Mouse (Mus musculus): Measurements from ENCODE around the gene Col24a1. TPM values are rescaled to one million over a fixed set of nuclear protein-coding genes. Genes with fewer than 3 reads are reported as not detected.

Gene Col24a1
- polyA plus RNA-seq, 2 experiments, result 0.20 to 0.37 TPM

GRCm38 (mm10) chr3:145399173-145399572 is 106.9 kb downstream of the Col24a1 start:
- no peak for DNase-seq (ENCODE audit: low read depth in 3 of 3, low spot score in 3 of 3)
- Histone ChIP-seq H3K9ac (replicated peaks) (no peak overlapping the region), H3K4me3 (ENCODE audit: insufficient read depth in 1 of 2, low read depth in 2 of 2, low read length in 2 of 2) (no peak overlapping the region), H3K27me3 (ENCODE audit: control insufficient read depth, insufficient read depth, low read length) (no peaks in the 10 kb centered on the region), H3K36me3 (replicated peaks; ENCODE audit: control insufficient read depth, insufficient read depth, low read depth) (no peaks in the 10 kb centered on the region), H3K9me3 (ENCODE audit: control insufficient read depth, low read length) (no peaks in the 10 kb centered on the region), H3K4me1 (replicated peaks; ENCODE audit: control insufficient read depth in 2 of 2, insufficient read depth in 2 of 2, low read length in 1 of 2) (no peaks in the 10 kb centered on the region), H3K27ac (no peak overlapping the region), H3K4me2 (ENCODE audit: low read depth) (no peak overlapping the region)
- no peak for TF ChIP-seq EP300 (IDR thresholded peaks at IDR 0.05; ENCODE audit: low read depth)
- TF ChIP-seq CTCF (IDR thresholded peaks at IDR 0.05; ENCODE audit: low read depth), result no peak
- WGBS (ENCODE audit: insufficient replicate concordance), result 68% methylated on average over 3 of the region's 3 CpGs
- no peak for ATAC-seq (ENCODE audit: insufficient read depth)

GRCm38 (mm10) chr3:145402257-145402656 is 110.0 kb downstream of the Col24a1 start:
- DNase-seq (ENCODE audit: low read depth in 3 of 3, low spot score in 3 of 3) (no peak), ATAC-seq (ENCODE audit: insufficient read depth) (no peak)
- Histone ChIP-seq H3K27me3 (ENCODE audit: control insufficient read depth, insufficient read depth, low read length) (no peaks in the 10 kb centered on the region), H3K9ac (replicated peaks) (no peak overlapping the region), H3K36me3 (replicated peaks; ENCODE audit: control insufficient read depth, insufficient read depth, low read depth) (no peaks in the 10 kb centered on the region), H3K4me3 (ENCODE audit: insufficient read depth in 1 of 2, low read depth in 2 of 2, low read length in 2 of 2) (no peak overlapping the region), H3K4me2 (ENCODE audit: low read depth) (no peak overlapping the region), H3K4me1 (replicated peaks; ENCODE audit: control insufficient read depth in 2 of 2, insufficient read depth in 2 of 2, low read length in 1 of 2) (no peaks in the 10 kb centered on the region), H3K27ac (no peak overlapping the region), H3K9me3 (ENCODE audit: control insufficient read depth, low read length) (no peaks in the 10 kb centered on the region)
- TF ChIP-seq CTCF (IDR thresholded peaks at IDR 0.05; ENCODE audit: low read depth) (no peak), EP300 (IDR thresholded peaks at IDR 0.05; ENCODE audit: low read depth) (no peak)
- WGBS (ENCODE audit: insufficient replicate concordance), result 76% methylated on average over 10 of the region's 10 CpGs

- ATAC-seq (ENCODE audit: insufficient read depth), result no peak
- DNase-seq (ENCODE audit: low read depth in 3 of 3, low spot score in 3 of 3), result no peak
- H3K9ac ChIP-seq (replicated peaks), result no peak overlapping the region
- no peak overlapping the region for H3K4me3 ChIP-seq (ENCODE audit: insufficient read depth in 1 of 2, low read depth in 2 of 2, low read length in 2 of 2)
- no peak overlapping the region for H3K4me2 ChIP-seq (ENCODE audit: low read depth)
- H3K27ac ChIP-seq, result no peak overlapping the region
- 79% methylated on average over 6 of the region's 6 CpGs for WGBS (ENCODE audit: insufficient replicate concordance)
- no peak for TF ChIP-seq CTCF (IDR thresholded peaks at IDR 0.05; ENCODE audit: low read depth)
- TF ChIP-seq EP300 (IDR thresholded peaks at IDR 0.05; ENCODE audit: low read depth), result no peak
- H3K27me3 ChIP-seq (ENCODE audit: control insufficient read depth, insufficient read depth, low read length), result no peaks in the 10 kb centered on the region
- H3K4me1 ChIP-seq (replicated peaks; ENCODE audit: control insufficient read depth in 2 of 2, insufficient read depth in 2 of 2, low read length in 1 of 2), result no peaks in the 10 kb centered on the region
- no peaks in the 10 kb centered on the region for H3K36me3 ChIP-seq (replicated peaks; ENCODE audit: control insufficient read depth, insufficient read depth, low read depth)
- no peaks in the 10 kb centered on the region for H3K9me3 ChIP-seq (ENCODE audit: control insufficient read depth, low read length)
Observed at GRCm38 (mm10) chr3:145402994-145403393, 110.7 kb downstream of the Col24a1 start.

GRCm38 (mm10) chr3:145408045-145408444 is 115.8 kb downstream of the Col24a1 start:
- WGBS (ENCODE audit: insufficient replicate concordance), result 53% methylated on average over 3 of the region's 3 CpGs
- Histone ChIP-seq H3K9me3 (ENCODE audit: control insufficient read depth, low read length) (no peaks in the 10 kb centered on the region), H3K36me3 (replicated peaks; ENCODE audit: control insufficient read depth, insufficient read depth, low read depth) (no peaks in the 10 kb centered on the region), H3K9ac (replicated peaks) (no peak overlapping the region), H3K27me3 (ENCODE audit: control insufficient read depth, insufficient read depth, low read length) (no peaks in the 10 kb centered on the region), H3K27ac (no peak overlapping the region), H3K4me3 (ENCODE audit: insufficient read depth in 1 of 2, low read depth in 2 of 2, low read length in 2 of 2) (no peak overlapping the region), H3K4me2 (ENCODE audit: low read depth) (no peak overlapping the region), H3K4me1 (replicated peaks; ENCODE audit: control insufficient read depth in 2 of 2, insufficient read depth in 2 of 2, low read length in 1 of 2) (no peaks in the 10 kb centered on the region)
- DNase-seq (ENCODE audit: low read depth in 3 of 3, low spot score in 3 of 3) (no peak), ATAC-seq (ENCODE audit: insufficient read depth) (no peak)
- TF ChIP-seq EP300 (IDR thresholded peaks at IDR 0.05; ENCODE audit: low read depth) (no peak), CTCF (IDR thresholded peaks at IDR 0.05; ENCODE audit: low read depth) (peak; percentile 64)

- H3K4me1 ChIP-seq (replicated peaks; ENCODE audit: control insufficient read depth in 2 of 2, insufficient read depth in 2 of 2, low read length in 1 of 2), result no peaks in the 10 kb centered on the region
- H3K27ac ChIP-seq, result no peak overlapping the region
- no peaks in the 10 kb centered on the region for H3K36me3 ChIP-seq (replicated peaks; ENCODE audit: control insufficient read depth, insufficient read depth, low read depth)
- whole genome bisulfite sequencing (ENCODE audit: insufficient replicate concordance), result 25% methylated on average over 4 of the region's 4 CpGs
- H3K4me3 ChIP-seq (ENCODE audit: insufficient read depth in 1 of 2, low read depth in 2 of 2, low read length in 2 of 2), result no peak overlapping the region
- peak in 1 of 3 experiments; percentile 4 for DNase-seq (ENCODE audit: low read depth in 3 of 3, low spot score in 3 of 3)
- no peaks in the 10 kb centered on the region for H3K9me3 ChIP-seq (ENCODE audit: control insufficient read depth, low read length)
- ATAC-seq (ENCODE audit: insufficient read depth), result no peak
- no peaks in the 10 kb centered on the region for H3K27me3 ChIP-seq (ENCODE audit: control insufficient read depth, insufficient read depth, low read length)
- TF ChIP-seq EP300 (IDR thresholded peaks at IDR 0.05; ENCODE audit: low read depth) (no peak), CTCF (IDR thresholded peaks at IDR 0.05; ENCODE audit: low read depth) (peak; percentile 39)
- no peak overlapping the region for H3K4me2 ChIP-seq (ENCODE audit: low read depth)
- H3K9ac ChIP-seq (replicated peaks), result no peak overlapping the region
Observed at GRCm38 (mm10) chr3:145412137-145412536, 119.9 kb downstream of the Col24a1 start.
